Mouse (Mus musculus) thymus, adult 18-20 months (tissue): ENCODE data around the gene Gm11042.

Experiments
- DNase-seq, 2 experiments: peaks; one replicate each; pipeline ENCODE4 v3.0.0; 2022; ENCODE audit warnings: mixed read lengths in 2 of 2

Gene Gm11042

GRCm38 (mm10) chr12:74284020-74284684 lies 32.0 kb downstream of the Gm11042 start:
- DNase-seq, result peak; percentile 15 to 24

GRCm38 (mm10) chr12:74282846-74283245 lies 33.3 kb downstream of the Gm11042 start:
- DNase-seq, result no peak

GRCm38 (mm10) chr12:74281403-74281802 lies 34.8 kb downstream of the Gm11042 start:
- no peak for DNase-seq

DNA sequence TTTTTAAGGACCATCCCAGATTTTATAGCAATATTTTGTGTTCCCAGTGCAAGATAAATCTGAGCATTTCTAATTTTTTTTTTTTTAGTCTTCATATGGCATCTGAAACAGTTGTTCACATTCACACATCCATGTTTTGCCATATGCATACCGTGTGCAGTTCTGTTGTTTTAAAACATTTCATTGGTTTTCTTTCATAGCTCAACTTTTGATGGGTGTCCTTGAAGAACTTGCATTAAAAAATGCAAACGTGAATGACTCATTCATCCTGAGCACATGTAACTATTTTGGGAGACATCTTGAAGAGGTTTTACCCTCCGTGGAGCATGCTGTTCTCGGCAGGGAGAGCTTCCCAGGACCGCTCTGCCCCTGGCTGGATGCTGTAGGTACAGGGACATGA lies 38.9 kb downstream of the Gm11042 start:
- DNase-seq, result no peak

DNA sequence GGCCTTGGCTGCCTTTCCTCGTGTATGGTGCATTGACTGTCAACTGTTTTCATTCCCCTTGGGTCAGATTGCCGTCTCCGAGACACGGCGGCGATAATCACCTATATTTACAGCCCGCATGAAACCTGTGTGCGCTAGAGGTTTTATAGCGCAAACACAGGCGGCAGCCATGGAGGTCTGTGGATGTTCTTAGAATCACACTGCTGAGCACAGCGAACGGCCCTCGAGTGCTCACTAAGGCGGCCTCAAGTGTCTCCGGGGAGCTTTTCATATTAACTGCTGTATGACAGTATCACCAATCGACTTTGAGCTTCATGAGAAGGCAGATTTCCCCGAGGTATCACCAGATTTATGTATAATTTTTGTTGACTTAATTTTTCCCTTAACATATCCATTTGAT lies 43.6 kb downstream of the Gm11042 start:
- DNase-seq, result no peak

DNA sequence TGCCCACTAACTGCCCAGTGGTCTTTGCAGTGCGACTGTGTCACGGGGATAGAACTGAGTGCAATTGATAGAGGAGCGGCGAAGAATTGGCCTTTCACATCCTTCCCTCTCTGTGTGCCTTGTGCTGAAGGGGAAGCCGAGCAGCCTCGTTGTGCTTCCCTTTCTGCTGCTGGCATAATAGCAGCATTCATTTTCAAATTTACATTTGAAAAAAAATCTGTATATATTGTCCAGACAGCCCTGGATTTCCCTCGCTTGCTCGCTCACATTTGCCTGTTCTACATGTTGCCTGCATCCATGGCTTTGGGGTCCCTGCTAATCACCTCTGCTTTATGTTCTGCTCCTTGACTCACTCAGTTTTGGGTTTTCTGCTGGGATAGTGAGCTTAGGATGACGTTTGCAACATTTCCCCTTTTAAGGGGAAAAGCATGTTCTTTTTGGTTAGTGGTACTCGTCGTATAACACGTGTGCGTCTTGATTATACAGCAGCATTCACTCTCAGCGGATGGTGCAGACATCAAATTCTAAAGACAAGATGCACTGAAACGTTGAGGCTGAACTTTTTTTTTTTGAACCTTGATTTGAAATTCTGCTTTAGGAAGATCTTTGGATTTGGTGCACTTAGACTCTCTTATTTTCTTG lies 47.4 kb downstream of the Gm11042 start:
- no peak for DNase-seq

GRCm38 (mm10) chr12:74267049-74267448 lies 49.1 kb downstream of the Gm11042 start:
- no peak for DNase-seq
